Mouse (Mus musculus) G1E (cell line): Measurements from ENCODE around the gene Ndufb5. TPM values are rescaled to one million over a fixed set of nuclear protein-coding genes. Genes with fewer than 3 reads are reported as not detected.
"Not testable (repeated sequence)": the region's sequence is repeated elsewhere in the genome, so short reads cannot be mapped to it uniquely, and the experiment has no call there.

Experiments
- ATAC-seq: 2 replicates; pipeline ENCODE4 v1.8.0; 2016; ENCODE audit warnings: mild to moderate bottlenecking; ENCODE audit not compliant: insufficient number of reproducible peaks, poor library complexity, low FRiP score, severe bottlenecking; ENCODE audit errors: extremely low read depth
- DNase-seq: peaks from one replicate; pipeline ENCODE4 v3.0.0; 2012; ENCODE audit warnings: low spot score
- H3K27me3 ChIP-seq: 2 replicates; pipeline ENCODE4 v1.6.1; 2012; ENCODE audit warnings: mild to moderate bottlenecking, low read length, inconsistent platforms; ENCODE audit not compliant: insufficient read depth
- H3K36me3 ChIP-seq: replicated peaks from 2 replicates; pipeline ENCODE3; 2012; ENCODE audit warnings: mild to moderate bottlenecking, inconsistent platforms
- H3K4me1 ChIP-seq: 2 replicates; pipeline ENCODE4 v1.6.1; 2012; ENCODE audit warnings: low read depth, low read length, inconsistent platforms, mixed read lengths; ENCODE audit not compliant: insufficient read depth
- H3K4me3 ChIP-seq: 2 replicates; pipeline ENCODE4 v1.5.1; 2012; ENCODE audit warnings: low read depth, mild to moderate bottlenecking, inconsistent platforms, low read length, moderate library complexity, mixed read lengths
- H3K9me3 ChIP-seq: replicated peaks from 2 replicates; pipeline ENCODE4 v1.6.1; 2012; ENCODE audit warnings: inconsistent platforms
- CTCF ChIP-seq: IDR thresholded peaks from 2 replicates; pipeline ENCODE4 v1.5.1; 2012; ENCODE audit warnings: low read depth, low read length, inconsistent platforms, mixed read lengths
- GATA1 ChIP-seq: IDR thresholded peaks from 2 replicates; pipeline ENCODE4 v1.6.1; 2012; ENCODE audit warnings: borderline replicate concordance, low read length, inconsistent platforms, mixed read lengths
- GATA2 ChIP-seq: IDR thresholded peaks from 2 replicates; pipeline ENCODE4 v1.6.1; 2012; ENCODE audit warnings: low read depth, low read length, inconsistent platforms, borderline replicate concordance
- POLR2AphosphoS5 ChIP-seq: IDR thresholded peaks from 2 replicates; pipeline ENCODE4 v1.6.1; 2012; ENCODE audit warnings: low read depth, low read length, inconsistent platforms; ENCODE audit not compliant: insufficient replicate concordance
- TAL1 ChIP-seq: conservative IDR thresholded peaks from 2 replicates; pipeline ENCODE4 v1.6.1; 2012; ENCODE audit warnings: low read depth, low read length, inconsistent platforms, mixed read lengths
- polyA plus RNA-seq: library from polyadenylated mRNA; stranded (reverse); fragments of >175 nt; gene quantifications from 2 replicates; pipeline ENCODE4 v1.2.3, GENCODE M21; 2012
- total RNA-seq, 2 experiments: library from RNA; stranded (forward) in 1 of 2; stranded (reverse) in 1 of 2; fragments of 200-1000 nt in 1 of 2; fragments of >200 nt in 1 of 2; fragmentation: Nextera tagmentation in 1 of 2; gene quantifications; 2 replicates each; pipeline ENCODE4 v1.2.3; 2014 to 2017

Gene Ndufb5
- total and polyA plus RNA-seq, 3 experiments: 67.2 to 271 (median 109) TPM

DNA sequence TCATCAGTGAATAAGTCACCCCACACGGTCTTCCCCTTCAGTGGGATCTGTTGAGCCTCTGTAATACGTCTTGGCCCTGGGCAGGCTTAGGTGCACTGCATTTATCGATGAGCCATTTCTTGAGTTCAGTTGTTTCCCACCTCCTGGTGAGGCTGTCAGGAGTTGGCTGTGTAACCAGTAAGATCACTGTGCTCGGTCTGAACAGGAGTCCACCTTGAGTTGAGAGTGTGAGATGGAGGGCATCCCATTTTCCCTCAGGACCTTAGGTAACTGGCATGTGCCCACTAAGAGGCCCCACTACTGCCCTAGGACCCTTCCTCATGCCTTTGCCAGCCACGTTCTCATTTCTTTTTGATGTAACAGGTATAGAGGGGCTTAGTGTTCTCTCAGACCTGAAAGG, 10.8 kb upstream of the Ndufb5 start:
- no peak for TF ChIP-seq POLR2AphosphoS5
- TF ChIP-seq TAL1: no peak
- no peak for TF ChIP-seq GATA1
- TF ChIP-seq GATA2: no peak
- no peak for TF ChIP-seq CTCF
- H3K36me3 ChIP-seq: peaks cover 93% of the 10 kb centered on the region
- no peak for DNase-seq
- H3K27me3 ChIP-seq: no peaks in the 10 kb centered on the region
- 0 out of 2 replicates have a peak, but pooled peaks cover 3% of the 10 kb centered on the region for H3K4me1 ChIP-seq
- ATAC-seq: no peak
- no peaks in the 10 kb centered on the region for H3K9me3 ChIP-seq
- H3K4me3 ChIP-seq: no peak overlapping the region

DNA sequence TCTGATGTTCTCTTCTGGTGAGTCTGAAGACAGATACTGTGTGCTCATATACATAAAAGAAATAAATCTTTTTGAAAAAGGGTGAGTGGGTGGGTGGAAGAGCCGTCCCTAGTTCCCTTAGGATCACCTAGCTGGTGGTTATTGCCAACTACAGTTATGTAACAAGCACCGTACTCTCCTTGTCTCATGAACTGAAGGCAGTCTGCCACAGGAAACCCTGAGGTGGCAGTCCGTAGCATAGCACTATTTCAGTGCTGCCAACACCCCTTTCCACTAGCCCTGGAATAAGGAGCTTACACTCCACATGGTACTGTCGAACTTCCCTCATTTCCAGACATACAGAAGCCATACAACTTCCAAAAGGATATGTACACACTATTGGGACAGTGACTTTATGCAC, 8.9 kb upstream of the Ndufb5 start:
- no peaks in the 10 kb centered on the region for H3K27me3 ChIP-seq
- no peak for TF ChIP-seq TAL1
- TF ChIP-seq GATA1: no peak
- TF ChIP-seq CTCF: no peak
- no peak for TF ChIP-seq GATA2
- TF ChIP-seq POLR2AphosphoS5: no peak
- peaks cover 93% of the 10 kb centered on the region for H3K36me3 ChIP-seq
- H3K4me1 ChIP-seq: 0 out of 2 replicates have a peak, but pooled peaks cover 3% of the 10 kb centered on the region
- H3K9me3 ChIP-seq: no peaks in the 10 kb centered on the region
- no peak for DNase-seq
- no peak overlapping the region for H3K4me3 ChIP-seq
- no peak; the same call in 1 of the 2 replicates for ATAC-seq

DNA sequence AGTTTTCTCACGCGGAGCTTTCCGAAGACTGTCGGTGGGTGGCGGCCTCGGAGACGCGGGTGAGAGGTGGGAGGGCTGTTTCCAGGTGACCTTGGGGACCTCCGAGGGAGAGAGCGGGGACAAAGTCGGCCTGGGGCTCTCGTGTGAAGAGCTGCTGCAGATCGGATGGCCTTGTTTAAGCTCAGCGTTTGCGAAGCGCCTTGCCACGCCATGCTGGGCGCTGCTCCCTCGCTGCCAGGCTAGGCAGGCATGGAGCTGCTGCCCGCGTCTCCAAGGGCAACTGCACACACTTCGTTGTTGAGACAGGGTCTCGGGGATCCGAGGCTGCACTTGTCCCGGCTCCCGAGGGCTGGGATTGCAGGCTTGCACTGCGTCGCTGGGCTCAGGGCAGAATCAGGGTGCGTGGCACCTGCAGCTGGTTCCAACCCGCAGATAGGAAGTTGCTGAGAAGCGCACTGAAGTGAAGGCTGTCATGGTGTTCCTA, 424 bp downstream of the Ndufb5 start, which contains the start of gene Mrpl47:
Gene Mrpl47 (minus strand): TSS at position 434 of the 484 bp plus-strand sequence.
- Histone ChIP-seq H3K4me3 (peak within 1 kb of the TSS; percentile 95), H3K4me1 (peaks cover 35% of the 10 kb centered on the region), H3K9me3 (no peaks in the 10 kb centered on the region), H3K36me3 (peaks cover 63% of the 10 kb centered on the region), H3K27me3 (no peaks in the 10 kb centered on the region)
- ATAC-seq (no peak), DNase-seq (peak; percentile 23)
- no peak for TF ChIP-seq GATA2
- no peak for TF ChIP-seq GATA1

DNA sequence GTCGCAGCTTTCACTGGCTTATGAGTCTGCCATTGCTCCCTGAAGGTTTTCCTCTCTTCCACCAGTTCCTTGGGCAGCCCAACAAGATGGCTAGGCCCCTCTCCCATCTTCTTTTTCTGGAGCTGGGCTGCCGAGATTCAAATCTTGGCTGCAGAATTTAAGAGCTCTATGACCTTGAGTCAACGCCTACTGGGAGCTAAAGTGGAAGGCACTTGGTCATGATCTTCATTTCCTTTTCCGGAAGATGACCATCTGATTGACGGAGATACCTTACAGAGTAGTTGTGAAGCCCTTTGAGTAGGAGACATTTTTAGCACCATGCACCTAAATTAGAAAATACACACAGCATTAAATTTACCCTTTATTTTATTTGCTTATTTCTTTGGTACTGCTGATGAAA, 1.8 kb downstream of the Ndufb5 start:
- TF ChIP-seq GATA2 (no peak), TAL1 (no peak), CTCF (no peak), GATA1 (no peak), POLR2AphosphoS5 (no peak)
- H3K27me3 ChIP-seq: no peaks in the 10 kb centered on the region
- H3K4me1 ChIP-seq: peaks cover 42% of the 10 kb centered on the region
- ATAC-seq (no peak), DNase-seq (no peak)
- H3K4me3 ChIP-seq: no peak overlapping the region; the same call in 1 of the 2 replicates
- H3K36me3 ChIP-seq: peaks cover 63% of the 10 kb centered on the region
- no peaks in the 10 kb centered on the region for H3K9me3 ChIP-seq

GRCm38 (mm10) chr3:32742276-32742780, 5.5 kb downstream of the Ndufb5 start:
- DNase-seq (no peak), ATAC-seq (no peak)
- H3K4me1 ChIP-seq: peaks cover 41% of the 10 kb centered on the region
- no peak for TF ChIP-seq TAL1
- no peak for TF ChIP-seq CTCF
- no peak for TF ChIP-seq GATA2
- TF ChIP-seq POLR2AphosphoS5: no peak
- TF ChIP-seq GATA1: no peak
- H3K4me3 ChIP-seq: no peak overlapping the region
- no peaks in the 10 kb centered on the region for H3K9me3 ChIP-seq
- H3K27me3 ChIP-seq: no peaks in the 10 kb centered on the region
- peaks cover 92% of the 10 kb centered on the region for H3K36me3 ChIP-seq

- Histone ChIP-seq H3K4me3 (no peak overlapping the region), H3K36me3 (peaks cover 99% of the 10 kb centered on the region), H3K4me1 (peaks cover 19% of the 10 kb centered on the region; the same call in 1 of the 2 replicates), H3K27me3 (no peaks in the 10 kb centered on the region), H3K9me3 (no peaks in the 10 kb centered on the region)
- TF ChIP-seq GATA1 (no peak), GATA2 (no peak), POLR2AphosphoS5 (no peak), TAL1 (no peak), CTCF (no peak)
- no peak for ATAC-seq
- DNase-seq: no peak
Observed at GRCm38 (mm10) chr3:32745001-32745400, 8.2 kb downstream of the Ndufb5 start.

GRCm38 (mm10) chr3:32745426-32745825, 8.6 kb downstream of the Ndufb5 start:
- Histone ChIP-seq H3K4me1 (peaks cover 19% of the 10 kb centered on the region; the same call in 1 of the 2 replicates), H3K36me3 (peaks cover 99% of the 10 kb centered on the region)
- not testable (repeated sequence) for H3K4me3 ChIP-seq, ATAC-seq, H3K9me3 ChIP-seq, H3K27me3 ChIP-seq, DNase-seq
